Comparison of ENCODE assay signal across 14 mouse cellular contexts in the genomic region with DNA sequence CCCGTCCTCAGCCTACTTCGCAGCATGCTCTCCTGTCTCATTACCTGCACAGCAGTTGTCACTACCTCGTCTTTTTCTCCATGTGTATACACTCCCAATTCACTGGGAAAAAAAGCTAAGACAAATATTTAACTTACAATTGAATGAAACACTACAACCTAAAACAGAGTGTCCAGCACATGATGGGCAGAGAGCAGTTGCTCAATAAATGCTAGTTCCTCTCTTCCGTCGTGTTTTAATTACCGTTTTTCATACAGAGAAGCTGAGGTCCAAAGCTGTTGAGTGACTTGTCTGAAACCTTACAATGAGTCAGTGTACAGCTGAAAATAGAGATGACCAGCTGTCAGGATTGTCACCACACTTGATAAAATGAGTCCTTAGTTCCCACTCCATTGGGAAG.
"Had no signal": no experiment of that assay in that cellular context is flagged by ENCODE, and none has a peak within 500 bp of the region (broad histone marks: within the 10 kb centered on the region; RNA-seq: fewer than 3 reads in every experiment).

No protein-coding gene starts in this region.

- ATAC-seq: inflammation-experienced regulatory T-cells, adult 6 months; intestine, postnatal 0 days had no signal

- H3K27ac ChIP-seq: limb, embryonic 12.5 days; liver, embryonic 14.5 days; lung, embryonic 15.5 days; midbrain, embryonic 10.5 days; neural tube, embryonic 12.5 days had no signal

- H3K4me3 ChIP-seq: limb, embryonic 12.5 days; lung, embryonic 15.5 days; midbrain, embryonic 10.5 days; neural tube, embryonic 12.5 days had no signal

- DNase-seq: kidney, adult 8-10 months; kidney, postnatal 25 days; liver; midbrain, embryonic 14.5 days; spleen, adult 18-20 months; thymus, adult 18-20 months; thymus, postnatal 14 days had no signal

- H3K4me1 ChIP-seq: limb, embryonic 12.5 days; neural tube, embryonic 12.5 days had no signal
